Mouse (Mus musculus) kidney, adult 18-20 months (tissue): ENCODE results near the gene Ston2.
"Not testable (repeated sequence)": the region's sequence is repeated elsewhere in the genome, so short reads cannot be mapped to it uniquely, and the experiment has no call there.

Experiments
- DNase-seq: peaks from one replicate; pipeline ENCODE4 v3.0.0; 2021

The Ston2 gene

GRCm38 (mm10) chr12:91789801-91790200 lies 1.6 kb upstream of the Ston2 start:
- DNase-seq = peak; percentile 73

DNA sequence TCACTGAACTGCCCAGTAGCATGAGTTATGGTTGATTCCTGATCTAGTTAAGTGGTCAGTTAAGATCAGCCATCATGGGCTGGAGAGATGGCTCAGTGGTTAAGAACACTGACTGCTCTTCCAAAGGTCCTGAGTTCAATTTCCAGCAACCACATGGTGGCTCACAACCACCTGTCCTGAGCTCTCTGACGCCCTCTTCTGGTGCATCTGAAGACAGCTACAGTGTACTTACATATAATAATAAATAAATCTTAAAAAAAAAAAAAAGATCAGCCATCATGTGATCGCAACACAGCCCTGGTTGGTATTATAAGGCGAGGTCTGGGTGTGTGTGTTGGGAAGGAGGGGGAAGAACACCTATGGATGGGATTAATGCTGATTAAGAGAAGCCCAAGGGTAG lies 259 bp upstream of the Ston2 start:
- DNase-seq = not testable (repeated sequence)

DNA sequence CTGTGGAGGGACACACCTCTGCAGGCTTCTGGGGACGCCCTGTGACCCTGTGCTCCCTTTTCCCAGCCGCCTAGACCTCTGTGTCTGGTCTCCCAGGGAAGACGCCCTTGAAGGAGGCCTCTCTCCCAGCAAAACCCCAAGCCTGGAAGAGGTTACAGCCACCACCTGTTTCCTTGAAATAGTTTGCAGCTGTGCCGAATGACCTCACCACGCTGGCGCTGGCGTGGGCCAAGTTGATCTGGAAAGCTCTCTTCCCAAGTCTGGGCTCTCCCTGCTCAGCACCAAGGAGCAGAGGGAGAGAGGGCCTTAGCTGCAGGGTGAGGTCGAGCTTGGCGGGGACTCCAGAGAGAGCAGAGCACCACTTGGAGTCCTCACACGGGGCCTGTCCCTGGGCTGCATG lies 1.8 kb downstream of the Ston2 start:
- no peak for DNase-seq

GRCm38 (mm10) chr12:91781432-91781831 lies 6.8 kb downstream of the Ston2 start:
- DNase-seq = no peak

- DNase-seq = no peak
Observed at GRCm38 (mm10) chr12:91780531-91780930, 7.7 kb downstream of the Ston2 start.

DNA sequence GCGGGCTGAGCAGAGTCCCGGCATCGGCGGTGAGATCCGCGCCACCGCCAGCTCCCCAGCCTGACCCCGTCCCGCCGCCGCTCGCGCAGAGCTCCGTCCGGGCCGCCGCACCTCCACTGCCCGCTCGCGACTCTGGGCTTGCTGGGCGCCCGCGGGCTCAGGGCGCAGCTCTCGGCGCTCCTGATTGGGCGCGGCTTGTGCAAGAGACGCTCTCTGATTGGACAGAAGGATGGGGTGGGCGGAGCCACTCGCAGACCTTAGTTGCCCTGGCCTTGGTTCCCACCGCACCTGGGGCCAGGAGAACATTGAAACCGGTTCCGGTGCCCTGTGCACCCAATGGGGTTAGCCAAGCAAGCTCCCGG lies 9.2 kb downstream of the Ston2 start:
- peak; percentile 91 for DNase-seq

- DNase-seq = peak; percentile 84
Observed at GRCm38 (mm10) chr12:91778211-91779003, 9.8 kb downstream of the Ston2 start.

GRCm38 (mm10) chr12:91776342-91776741 lies 11.8 kb downstream of the Ston2 start:
- no peak for DNase-seq

- DNase-seq = no peak
Observed at GRCm38 (mm10) chr12:91774811-91775284, 13.3 kb downstream of the Ston2 start.

DNA sequence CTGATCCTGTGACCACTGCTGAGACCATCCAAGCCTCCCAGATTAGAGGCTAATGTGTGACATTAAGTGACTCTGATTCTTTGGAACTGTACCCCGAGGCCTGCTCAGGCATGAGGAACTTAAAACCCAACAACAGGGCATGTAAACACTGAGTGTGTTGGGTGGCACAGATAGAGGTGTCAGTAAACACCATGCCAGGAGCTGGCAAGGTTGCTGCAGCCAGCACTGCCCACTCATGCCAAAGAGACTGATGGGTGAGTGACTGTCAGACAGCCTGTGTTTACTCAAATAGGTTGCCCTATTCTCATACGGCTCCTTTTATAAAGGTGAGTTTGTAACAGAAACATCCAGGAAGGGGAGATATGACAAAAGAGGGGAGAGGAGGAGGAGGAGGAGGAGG lies 19.3 kb downstream of the Ston2 start:
- DNase-seq = no peak

GRCm38 (mm10) chr12:91768176-91768575 lies 20.0 kb downstream of the Ston2 start:
- no peak for DNase-seq

DNA sequence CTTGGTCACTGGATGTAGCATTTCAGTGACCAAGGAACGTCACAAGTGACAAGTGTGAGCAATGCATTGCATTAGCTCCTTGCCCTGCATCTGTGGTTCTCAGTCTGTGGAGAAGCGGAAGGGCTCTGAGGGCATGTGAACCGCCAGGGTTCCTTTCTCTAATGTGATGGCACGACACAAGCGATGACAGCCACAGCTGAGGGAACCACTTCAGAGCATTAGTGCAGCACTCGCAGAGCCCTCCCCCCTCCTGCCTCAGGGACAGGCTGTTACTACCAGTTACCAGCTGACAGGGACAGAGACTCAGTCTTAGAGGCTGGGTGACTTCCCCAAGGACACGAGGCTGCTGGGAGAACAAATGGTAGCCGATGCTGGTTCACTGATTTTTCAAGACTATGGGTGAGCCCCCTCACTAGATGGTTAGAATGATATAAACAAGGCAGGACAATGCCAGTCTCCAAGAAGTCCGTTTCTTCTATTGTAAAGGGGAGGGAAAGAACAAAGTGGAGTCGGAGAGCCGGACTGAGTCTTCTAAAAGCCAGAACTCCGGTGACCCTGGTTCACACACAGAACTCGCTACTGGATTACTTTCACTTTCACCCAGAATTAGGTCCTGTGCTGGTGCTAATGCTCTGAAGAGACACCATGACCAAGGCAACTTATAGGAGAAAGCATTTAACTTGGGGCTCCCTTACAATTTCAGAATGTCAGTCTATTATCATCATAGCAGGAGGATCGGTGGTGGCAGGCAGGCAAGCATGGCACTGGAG lies 21.7 kb downstream of the Ston2 start:
- DNase-seq = peak; percentile 44

DNA sequence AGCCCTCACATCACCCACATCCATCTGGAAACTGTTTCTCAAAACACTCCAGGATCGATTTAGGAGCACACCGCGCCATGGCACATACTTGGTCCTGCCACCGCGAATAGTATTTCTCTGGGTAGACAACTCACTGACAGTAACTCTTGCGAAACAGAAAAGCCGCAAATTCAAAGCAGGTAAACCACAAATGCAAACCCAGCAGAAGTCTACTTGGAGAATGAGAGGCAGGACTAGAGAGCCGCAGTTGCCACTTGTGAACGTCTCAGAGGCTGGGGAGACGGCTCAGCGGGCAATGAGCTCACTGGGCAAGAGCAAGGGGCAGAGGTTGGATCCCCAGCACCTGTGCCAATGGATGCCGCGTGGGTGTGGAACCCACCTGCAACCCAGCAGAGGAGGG lies 22.7 kb downstream of the Ston2 start:
- DNase-seq = no peak

- DNase-seq = no peak
Observed at GRCm38 (mm10) chr12:91765054-91765453, 23.1 kb downstream of the Ston2 start.

GRCm38 (mm10) chr12:91764471-91764870 lies 23.7 kb downstream of the Ston2 start:
- DNase-seq = no peak

DNA sequence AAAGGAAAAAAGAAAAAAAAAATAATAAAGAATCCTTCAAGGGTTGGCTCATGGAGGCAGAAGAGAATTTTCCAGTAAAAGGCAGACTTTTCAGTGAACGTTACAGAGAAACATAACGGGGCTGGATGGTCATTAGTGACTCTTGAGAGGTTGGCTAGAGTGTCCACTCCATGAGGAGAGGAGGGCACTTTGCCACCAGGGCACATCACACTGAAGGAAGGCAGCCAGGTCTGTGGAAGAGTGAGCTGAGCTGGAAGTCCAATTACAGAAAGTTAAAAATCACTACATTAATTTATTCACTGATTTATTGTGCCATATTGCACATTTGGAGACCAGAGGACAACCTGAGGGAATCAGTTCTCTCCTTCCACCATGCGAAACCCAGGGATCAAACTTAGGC lies 28.4 kb downstream of the Ston2 start:
- DNase-seq = no peak

DNA sequence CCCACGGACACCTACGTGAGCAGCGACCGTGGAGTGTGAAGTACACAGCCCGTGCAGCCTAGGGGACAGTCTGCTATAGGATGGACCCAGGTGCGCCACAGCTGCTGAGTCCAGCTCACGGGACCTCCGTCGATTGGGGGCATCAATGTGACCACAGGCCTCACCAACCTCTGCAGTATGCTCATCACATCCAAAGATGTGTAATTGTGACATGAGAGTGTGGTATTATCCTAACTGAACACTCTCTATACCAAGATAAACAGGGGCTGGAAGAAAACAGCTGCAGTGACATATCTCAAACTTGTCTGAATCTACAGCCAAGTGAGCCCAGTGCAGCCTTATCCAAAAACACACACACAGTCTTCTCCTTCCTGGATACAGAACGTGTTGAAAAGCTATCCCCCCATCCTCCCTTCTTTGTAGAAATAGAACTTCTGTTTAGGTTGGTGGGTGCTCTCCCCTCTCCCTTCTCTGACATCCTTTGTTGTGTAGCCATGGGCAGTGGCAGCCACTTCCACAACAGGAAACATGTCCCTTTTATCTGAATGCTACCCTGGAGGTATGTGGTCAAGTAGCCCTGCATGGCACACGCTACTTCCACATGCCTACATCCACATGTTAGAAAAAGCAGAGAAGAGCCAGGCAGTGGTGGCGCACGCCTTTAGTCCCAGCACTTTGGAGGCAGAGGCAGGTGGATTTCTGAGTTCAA lies 30.2 kb downstream of the Ston2 start:
- no peak for DNase-seq

- DNase-seq = no peak
Observed at GRCm38 (mm10) chr12:91756562-91757166, 31.5 kb downstream of the Ston2 start.

- peak; percentile 44 for DNase-seq
Observed at GRCm38 (mm10) chr12:91754606-91755005, 33.6 kb downstream of the Ston2 start.

DNA sequence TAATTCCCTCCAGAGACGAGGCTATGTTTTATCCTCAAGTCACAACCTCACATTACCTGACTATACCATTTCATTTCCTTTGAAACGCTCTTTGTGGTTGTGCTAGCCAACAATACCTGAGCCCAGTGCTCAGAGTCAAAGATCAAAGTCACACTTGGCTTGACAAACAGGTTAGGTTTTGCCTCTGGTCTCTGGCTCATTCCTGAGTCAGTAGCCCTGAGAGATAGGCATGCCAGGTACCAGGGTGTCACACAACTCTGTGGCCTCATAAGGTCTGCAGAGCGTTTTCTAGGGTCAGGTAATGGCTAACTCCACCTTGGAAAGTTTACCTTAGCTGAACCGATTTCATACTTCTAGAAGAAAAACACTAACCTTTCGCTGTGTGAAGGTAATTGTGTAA lies 35.5 kb downstream of the Ston2 start:
- peak; percentile 50 for DNase-seq

GRCm38 (mm10) chr12:91751893-91752597 lies 36.1 kb downstream of the Ston2 start:
- no peak for DNase-seq

- DNase-seq = no peak
Observed at GRCm38 (mm10) chr12:91749543-91750184, 38.5 kb downstream of the Ston2 start.
